Mouse (Mus musculus): ENCODE measurements around the gene Vmn2r49. TPM values are rescaled to one million over a fixed set of nuclear protein-coding genes. Genes with fewer than 3 reads are reported as not detected.

Gene Vmn2r49
- total RNA-seq (2023): not detected

GRCm38 (mm10) chr7:9992157-9992556, at the start of gene Vmn2r49:
Vmn2r49 (minus strand) TSS chr7:9992257.

GRCm38 (mm10) chr7:9953485-9953884, 38.6 kb downstream of the Vmn2r49 start, which contains the start of gene Vmn2r48:
Vmn2r48 (minus strand) TSS chr7:9953585.

Other genes with a start within 250 kb of the Vmn2r49 start
- gene Vmn2r46, start 221.7 kb downstream of the Vmn2r49 start, total RNA-seq (2023): not detected
- not detected for gene Vmn2r47, start 150.9 kb downstream of the Vmn2r49 start, total RNA-seq (2023)
- gene Vmn2r48, start 38.7 kb downstream of the Vmn2r49 start, total RNA-seq (2023): not detected
- not detected for gene Vmn2r50, start 61.0 kb upstream of the Vmn2r49 start, total RNA-seq (2023)
- not detected for gene Vmn2r51, start 113.5 kb upstream of the Vmn2r49 start, total RNA-seq (2023)
- gene Vmn2r52, start 184.3 kb upstream of the Vmn2r49 start, total RNA-seq (2023): 0.15 TPM